Mouse (Mus musculus) embryonic fibroblast, embryonic 13.5 days (primary cell): Measurements from ENCODE around the gene Tmco1.

Experiments used
- CTCF ChIP-seq: IDR thresholded peaks from 2 replicates; pipeline ENCODE4 v1.5.1; 2011; ENCODE audit warnings: mild to moderate bottlenecking, control low read depth, low read length, moderate library complexity, borderline replicate concordance; ENCODE audit not compliant: insufficient read depth
- POLR2A ChIP-seq: IDR thresholded peaks from 2 replicates; pipeline ENCODE4 v1.6.1; 2011; ENCODE audit warnings: low read depth, mild to moderate bottlenecking, control low read depth, low read length, moderate library complexity

- TF ChIP-seq CTCF (no peak), POLR2A (no peak)
Measured at GRCm38 (mm10) chr1:167340910-167341528, 32.8 kb downstream of the Tmco1 start.
